Mouse (Mus musculus) urinary bladder, postnatal 4 days (tissue): ENCODE data around the gene Hist1h2aa.

ENCODE experiments used
- DNase-seq, 2 experiments: peaks; one replicate each; pipeline ENCODE4 v3.0.0; 2021 to 2022; ENCODE audit warnings: low spot score in 2 of 2

Gene Hist1h2aa

DNA sequence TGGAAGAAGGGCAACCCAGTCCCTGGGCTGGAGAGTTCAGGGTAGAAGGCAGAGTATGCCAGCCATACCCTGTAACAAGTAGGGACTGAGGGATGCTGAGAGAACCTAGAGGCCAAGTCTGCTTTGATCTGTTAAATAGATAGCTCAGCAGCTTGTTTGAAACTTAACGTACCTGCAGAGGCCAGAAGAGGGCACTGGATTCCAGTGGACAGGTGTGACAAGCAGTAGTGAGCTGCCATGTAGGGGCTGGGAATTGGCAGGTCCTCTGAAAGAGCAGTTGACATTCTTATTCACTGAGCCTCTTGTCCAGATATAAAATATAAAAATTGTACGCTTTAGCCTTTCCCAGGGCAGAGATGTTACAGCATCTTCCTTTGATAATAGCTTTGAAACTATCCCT, 8.6 kb downstream of the Hist1h2aa start:
- no peak for DNase-seq

- no peak for DNase-seq
These were observed 12.0 kb downstream of the Hist1h2aa start for GRCm38 (mm10) chr13:23946254-23946653.

GRCm38 (mm10) chr13:23949484-23950246, 15.4 kb downstream of the Hist1h2aa start:
- no peak for DNase-seq

DNA sequence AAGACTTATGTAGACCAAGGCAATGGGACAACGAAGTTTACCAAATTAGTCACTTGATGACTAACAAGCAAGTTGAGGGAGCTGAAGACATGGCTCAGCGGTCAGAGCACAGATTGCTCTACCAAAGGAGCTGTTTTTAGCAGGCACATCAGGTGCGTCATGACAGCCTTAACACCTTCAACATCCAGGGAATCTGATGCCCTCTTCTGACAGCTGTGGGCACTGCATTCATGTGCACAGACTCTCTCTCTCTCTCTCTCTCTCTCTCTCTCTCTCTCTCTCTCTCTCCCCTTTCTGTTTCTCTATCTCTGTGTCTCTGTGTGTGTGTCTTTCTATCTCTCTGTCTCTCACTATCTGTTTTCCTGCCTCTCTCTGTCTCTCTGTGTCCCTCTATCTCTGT, 16.7 kb downstream of the Hist1h2aa start:
- no peak for DNase-seq

DNA sequence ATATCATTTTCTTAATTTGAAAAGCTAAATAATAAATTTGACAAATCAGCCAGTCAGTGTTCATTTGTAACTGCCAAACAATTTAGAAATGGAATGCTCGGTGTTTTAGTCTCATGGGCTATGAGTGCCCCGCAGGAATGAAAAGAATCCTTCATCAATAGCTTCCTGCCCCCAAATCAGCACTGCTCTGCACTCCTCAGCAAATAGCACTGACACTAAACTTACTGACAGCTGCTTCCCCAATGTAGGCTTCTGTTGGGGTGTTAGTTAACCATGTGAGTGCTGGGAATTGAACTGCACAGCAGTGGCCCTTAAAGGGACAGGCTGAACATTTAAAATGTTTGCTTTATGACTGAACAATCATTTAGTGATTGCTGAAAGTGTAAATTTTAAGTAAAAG, 25.5 kb downstream of the Hist1h2aa start:
- DNase-seq, result no peak

DNA sequence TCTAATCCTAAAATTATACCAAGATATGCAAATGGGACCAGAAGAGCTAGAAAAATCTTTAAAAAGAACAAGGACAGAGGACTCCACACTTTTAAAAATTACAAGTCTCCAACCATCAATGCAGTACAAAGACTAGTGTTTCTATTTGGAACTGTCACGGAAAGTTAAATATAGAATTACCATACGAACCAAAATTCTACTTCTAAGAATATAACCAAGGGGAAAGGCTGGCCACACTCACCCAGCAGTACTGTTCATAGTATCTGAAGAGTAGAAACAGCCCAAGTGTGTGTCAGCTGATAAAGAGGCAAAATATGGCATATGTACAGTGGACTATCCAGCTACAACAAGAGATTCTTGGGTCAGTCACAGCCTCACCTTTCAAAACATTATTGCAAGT, 30.6 kb downstream of the Hist1h2aa start:
- DNase-seq, result no peak

GRCm38 (mm10) chr13:23971870-23972269, 37.6 kb downstream of the Hist1h2aa start:
- DNase-seq, result no peak

GRCm38 (mm10) chr13:23972271-23972670, 38.0 kb downstream of the Hist1h2aa start:
- DNase-seq, result no peak
